Mouse (Mus musculus) cerebellum, adult 8-10 months (tissue): ENCODE data around the gene Guca2b.

Experiments used
- DNase-seq: peaks from one replicate; pipeline ENCODE4 v3.0.0; 2022

Guca2b gene

DNA sequence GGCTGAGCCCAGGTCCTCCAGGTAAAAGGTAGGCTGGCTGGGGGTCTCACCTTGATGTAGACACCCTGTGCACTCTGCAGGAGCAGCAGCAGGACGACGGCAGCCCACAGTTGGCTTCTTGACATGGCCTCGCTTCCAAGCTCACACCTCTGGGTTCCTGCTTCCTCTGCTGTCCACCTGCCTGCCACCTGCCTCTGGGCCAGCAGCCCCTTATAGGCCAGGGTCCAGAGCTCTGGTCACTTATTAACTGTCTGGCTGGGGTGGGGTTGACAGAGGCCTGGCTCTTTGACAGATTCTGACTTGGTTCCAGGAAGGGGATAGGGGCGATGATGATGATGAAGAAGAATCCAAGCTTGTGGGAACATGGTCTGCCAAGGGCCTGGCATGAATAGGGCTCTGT, at the start of gene Guca2b:
Gene Guca2b (minus strand): TSS at position 224 of the 400 bp plus-strand sequence.
- DNase-seq: no peak

DNA sequence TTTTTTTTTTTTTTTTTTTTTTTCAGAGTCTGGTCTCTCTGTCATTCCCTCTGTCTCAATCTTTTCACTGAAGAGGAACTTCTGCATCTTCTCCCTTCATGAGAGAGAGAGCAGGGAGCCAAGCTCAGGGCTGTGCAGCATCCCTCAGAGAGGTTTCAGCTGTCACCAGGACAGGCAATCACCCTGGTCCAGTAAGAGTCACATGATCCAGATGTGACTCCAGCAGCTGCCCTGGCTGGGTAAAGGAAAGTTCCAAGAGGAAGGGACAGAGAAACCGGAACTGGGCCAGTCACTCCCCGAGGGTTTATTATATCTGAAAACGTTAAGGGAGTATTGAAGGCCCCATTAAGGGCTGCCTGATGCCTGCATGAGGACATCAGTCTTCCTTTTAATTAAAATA, 49.0 kb upstream of the Guca2b start:
- DNase-seq: no peak

DNA sequence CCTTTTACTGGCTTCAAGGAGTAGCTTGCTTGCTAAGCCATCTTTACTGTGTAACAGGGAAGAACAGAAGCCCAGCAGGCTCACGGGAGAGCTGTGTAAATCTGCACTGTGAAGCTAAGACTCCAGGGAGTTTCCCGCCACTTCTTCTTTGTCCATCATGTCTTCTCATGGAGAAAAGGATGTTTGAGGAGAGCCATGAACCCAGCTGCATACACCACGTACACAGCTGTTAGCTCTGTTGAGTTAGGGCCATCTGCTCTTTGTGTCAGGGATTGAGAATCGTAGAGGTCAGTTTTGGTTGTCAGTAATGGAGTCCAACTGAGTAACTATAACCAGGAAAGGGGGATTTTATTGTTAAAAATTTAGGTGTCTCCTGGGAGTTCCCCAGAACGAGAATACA, 48.6 kb upstream of the Guca2b start:
- no peak for DNase-seq

DNA sequence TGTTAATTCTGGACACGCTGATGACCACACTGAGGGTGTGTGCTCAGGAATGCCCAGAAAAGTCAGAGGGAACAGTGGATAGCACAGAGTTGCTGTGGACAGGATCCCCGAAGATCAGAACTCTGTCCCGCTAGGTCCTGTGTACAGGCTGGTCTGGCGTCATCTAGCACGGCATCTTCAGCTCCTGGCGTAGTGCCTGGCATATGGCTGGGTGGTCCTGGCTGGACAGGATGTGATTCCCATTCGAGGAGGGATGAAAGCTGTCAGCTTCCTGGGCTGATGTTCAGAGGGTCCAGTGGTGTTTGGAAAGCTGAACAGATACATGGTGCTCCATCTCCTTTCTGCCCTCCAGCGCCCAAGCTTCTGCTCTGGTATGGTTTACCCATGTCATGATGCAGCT, 45.2 kb upstream of the Guca2b start:
- no peak for DNase-seq

DNA sequence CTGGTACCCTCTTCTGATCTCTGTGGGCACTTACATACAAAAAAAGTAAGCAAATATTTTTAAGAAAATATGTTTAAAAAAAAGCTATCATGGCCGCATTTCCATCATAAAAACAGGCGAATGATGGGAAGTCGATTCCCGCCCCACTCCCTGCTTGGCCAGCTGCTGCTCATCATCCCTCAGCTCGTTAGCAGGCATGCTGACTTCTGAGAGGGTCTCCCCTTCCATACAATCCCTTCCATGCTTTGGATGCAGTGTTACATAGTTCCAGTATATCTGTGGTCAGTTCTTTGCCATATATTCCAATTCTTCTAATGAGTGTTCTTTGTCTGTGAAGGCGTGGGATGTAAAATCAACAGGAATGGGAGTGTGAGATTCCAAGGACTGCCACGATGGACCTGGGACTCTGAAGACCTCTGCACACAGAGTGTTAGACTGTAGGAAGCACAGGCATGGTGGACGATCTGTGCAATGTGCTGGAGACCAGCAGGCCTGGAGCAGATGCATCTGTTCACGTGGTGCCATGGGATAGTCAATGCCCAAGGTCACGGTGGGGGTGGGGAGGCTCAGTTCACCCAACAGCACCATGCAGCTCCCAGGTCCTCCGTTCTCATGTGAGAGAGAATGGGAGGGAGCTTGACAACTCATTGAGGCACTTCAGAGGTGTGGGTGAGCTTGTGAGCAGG, 42.7 kb upstream of the Guca2b start:
- no peak for DNase-seq

DNA sequence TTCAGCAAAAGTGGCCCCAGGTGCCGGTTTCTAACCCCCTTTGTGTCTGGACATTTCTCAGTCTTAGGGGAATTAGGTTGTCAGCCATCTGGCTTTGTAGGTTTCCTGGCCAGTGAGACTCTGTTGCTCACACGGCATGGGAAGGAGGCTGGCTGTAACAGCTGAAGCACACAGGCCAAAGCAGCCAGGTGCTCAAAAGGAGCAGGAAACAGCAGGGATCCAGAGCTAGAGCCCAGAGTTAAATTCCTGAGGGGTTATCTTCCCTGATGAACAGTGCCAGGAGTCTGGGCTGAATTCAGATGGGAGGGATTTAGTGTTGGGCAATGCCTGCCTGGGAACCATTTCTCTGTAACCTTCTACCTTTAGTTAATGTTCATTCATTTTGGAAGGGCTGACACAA, 39.6 kb upstream of the Guca2b start:
- DNase-seq: peak; percentile 18

DNA sequence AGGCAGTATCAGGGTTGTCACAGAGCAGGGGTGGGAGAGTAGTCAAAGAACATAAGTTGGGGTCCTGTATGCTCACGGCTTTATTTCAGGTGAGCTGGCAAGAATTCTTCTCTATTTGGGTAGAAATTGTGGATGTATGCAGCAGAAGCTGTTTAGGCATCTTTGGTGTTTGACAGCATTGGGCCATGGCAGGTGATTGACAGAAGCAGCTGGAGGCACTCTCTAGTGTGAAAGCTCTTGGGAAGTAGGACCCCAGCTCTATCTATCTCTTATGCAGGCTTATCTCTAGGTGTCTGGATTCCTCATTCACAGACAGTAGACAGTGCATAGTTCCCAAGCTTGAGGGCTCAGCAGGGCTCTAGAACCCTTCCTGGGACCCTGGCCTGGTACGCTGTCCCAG, 27.0 kb upstream of the Guca2b start:
- no peak for DNase-seq

DNA sequence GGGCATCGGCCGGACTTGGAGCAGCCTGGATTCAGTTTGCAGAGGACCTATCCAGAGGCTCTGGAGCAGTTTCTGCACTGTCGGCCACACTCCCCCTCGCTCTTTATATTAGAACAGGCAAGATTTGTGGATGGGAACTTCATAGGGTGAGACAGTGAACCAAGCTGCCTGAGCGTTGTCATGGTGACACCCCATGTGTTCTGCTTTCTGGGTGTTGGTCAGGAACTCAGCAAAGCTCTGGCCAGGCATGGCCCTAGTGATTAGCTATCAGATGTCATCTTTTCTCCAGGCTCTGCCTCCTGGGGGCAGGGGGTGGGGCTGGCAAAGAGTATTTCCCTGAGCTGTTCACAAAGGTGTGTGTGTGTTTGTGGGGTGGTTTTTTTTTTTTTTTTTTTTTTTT, 23.8 kb upstream of the Guca2b start:
- DNase-seq: no peak

DNA sequence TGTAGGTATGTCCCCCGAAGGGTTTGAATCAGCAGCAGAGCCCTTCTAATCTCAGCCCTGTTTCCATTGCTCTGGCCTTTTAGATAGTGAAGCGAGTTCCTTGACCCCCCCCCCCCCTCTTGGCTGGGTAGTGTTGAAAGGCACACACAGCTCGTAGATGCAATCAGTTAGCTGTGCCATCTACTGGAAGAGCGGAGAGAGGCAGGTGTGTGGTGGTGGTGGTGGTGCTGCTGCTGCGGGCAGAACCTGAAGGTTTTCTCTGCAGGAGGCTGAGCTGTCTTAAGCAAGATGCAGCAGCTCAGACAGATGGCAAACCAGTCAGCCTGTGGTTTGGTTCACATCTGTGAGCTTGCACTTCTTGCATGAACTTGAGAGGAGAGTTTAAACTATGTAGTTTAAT, 13.9 kb upstream of the Guca2b start:
- DNase-seq: no peak

DNA sequence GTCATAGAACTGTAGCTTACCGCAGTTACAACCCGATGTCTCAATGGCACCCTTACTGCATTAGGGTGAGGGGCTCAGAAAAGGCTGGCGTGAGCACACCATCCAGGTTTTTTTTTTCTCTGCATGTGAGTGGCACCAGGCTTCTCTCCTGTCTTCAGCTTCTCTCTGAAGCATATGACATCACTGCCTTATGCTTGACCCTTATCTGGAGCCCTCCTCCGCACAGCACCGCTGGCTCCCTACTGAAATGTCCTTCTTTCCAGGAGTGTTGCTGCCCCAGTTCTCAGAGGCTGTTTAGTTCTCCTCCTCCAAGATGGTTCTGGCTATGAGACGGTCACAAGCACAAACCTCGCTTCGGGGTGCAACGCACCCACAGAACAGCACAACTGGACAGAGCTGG, 12.4 kb upstream of the Guca2b start:
- DNase-seq: no peak

DNA sequence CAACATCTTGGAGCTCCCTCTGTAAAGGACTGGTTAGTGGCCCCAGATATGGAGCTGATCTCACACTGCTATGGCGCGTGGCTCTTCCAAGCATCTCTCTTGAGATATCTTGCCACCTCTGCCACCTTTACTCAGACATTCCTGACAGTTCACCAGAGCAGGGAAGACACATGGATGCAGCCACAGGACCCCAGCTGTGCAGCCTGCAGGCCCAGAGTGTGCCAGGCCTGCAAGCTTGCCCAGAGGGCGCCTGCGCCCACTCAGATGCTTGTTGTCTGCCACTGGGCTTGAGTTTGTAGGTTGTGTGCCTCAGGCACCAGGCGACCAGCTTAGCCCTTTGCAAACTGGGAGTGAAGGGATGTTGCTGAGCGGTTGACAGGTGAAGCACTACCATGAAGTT, 12.0 kb upstream of the Guca2b start:
- no peak for DNase-seq

DNA sequence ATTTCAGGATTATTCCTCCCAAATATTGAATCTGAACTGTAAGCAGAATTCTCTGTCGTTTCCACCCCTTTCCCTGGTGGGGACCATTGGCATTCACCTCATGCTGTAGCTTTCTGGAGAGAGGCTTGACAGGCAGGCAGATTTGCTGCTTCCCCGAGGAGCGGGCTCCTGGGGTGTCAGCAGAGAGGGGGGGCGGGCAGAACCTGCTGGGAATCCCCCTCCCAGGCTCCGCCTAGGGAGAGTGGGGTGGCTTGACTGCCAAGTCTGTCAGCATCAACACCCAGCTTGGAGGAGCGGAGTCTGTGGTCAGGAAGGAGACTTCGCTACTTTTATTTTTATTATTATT, 11.4 kb upstream of the Guca2b start:
- DNase-seq: no peak

DNA sequence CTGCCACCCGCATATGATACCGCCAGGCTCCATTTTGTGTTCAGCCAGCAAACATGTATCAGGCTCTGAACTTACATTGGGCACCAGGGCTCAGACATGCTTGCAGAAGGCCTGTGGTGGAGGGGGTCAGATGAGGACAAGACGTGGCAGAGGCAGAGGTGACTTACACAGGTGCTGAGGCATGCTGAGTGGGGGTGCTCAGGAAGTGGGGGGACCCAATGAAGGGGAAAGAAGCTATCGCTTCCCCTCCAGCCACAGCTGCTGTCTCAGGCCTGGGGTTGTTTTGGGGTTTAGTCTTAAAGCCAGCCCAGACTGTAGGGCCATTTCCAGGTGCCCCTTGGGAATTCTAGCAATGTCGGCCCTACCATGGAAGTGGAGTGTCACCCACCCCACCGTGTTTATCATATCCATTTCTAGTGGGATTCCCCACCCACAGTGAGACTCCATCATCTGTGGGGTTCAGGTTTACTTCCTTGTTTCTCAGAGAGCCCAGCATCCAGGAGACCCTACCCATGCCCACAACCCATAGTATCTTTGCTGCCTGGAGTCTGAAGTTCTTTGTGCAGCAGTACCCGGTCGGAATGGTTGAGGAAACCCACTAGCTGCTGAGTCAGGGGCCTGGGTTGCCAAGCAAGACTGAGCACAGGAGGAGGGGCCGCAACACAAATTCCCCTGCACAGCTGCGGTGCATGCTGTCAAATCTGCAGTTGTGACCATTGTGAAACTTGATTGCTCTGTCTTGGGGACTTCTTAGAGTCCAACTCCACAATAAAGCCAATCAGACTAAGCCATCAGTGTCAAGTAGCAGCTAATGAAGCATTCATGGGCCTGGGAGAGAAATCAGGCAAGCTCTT, 10.8 kb upstream of the Guca2b start:
- DNase-seq: no peak

DNA sequence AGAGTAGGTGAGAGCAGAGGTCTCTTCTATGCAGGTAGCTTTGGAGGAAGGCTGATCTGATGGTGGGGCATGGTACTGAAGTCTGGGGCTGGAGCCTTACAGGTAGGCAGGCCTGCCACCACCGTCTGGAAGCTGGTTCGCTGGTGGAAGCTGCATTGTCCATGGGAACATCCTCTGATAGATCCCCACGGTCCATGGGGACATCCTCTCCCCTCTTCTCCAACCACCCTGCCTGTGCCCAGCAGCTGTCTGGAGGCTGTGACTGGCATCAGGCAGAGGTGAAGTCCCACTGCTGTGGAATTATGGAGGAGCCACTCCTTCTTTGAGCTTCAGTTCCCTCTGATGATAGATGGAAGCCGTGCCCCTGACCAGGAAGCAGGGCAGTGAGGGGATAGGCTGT, 9.8 kb upstream of the Guca2b start:
- no peak for DNase-seq

DNA sequence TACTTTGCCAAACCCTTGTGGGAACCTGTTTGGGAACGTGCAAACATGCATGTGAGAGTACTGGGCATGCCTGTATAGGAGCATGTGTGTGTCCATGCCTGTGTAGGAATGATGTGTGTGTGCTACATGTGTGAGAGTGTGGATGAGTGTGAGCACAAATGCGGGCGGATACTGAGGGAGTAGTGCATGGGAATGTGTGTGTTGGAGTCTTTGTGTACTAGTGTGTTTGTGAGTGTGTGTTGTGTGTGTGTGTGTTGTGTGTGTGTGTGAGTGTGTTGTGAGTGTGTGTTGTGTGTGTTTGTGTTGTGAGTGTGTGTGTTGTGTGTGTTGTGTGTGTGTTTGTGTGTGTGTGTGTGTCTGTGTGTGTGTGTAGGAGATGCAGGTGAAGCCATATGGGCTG, 9.4 kb upstream of the Guca2b start:
- DNase-seq: no peak

DNA sequence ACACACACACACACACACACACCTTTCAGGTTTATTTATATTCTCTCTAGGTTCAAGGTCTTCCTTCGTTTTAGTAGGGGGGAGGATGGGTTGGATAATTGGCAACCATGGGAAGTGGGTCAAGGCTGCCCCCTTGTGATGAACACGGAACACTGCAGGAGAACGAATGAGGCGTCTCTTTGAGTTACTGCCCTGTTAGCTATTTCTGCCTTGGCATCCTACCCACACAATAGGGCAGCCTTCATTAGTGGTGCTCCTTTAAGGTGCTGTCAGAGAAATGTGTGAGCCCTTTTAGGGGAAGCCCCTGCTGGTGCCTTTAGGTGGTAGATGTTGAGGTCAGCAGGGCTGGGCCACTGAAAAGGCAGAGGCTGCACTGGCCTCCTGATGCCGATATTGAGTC, 8.7 kb upstream of the Guca2b start:
- DNase-seq: peak; percentile 58

DNA sequence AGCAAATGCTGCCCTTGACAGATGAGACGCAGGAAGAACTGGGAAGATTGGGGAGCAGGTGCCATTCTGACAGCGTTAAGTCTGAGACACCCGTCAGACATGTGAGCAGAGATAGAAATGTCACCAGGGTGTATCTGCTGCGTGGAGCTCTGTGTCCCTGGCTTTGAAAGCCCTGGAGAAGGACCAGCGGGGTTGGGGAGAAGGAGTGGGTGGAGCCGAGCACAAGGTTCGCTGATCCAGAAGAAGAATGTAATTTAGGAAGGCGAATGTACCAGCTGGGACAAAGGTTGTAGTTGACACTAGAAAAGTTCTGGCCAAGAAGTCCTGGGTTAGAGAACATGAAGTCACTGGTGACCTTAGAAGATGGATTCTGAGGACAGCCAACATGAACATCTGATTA, 7.4 kb upstream of the Guca2b start:
- no peak for DNase-seq

DNA sequence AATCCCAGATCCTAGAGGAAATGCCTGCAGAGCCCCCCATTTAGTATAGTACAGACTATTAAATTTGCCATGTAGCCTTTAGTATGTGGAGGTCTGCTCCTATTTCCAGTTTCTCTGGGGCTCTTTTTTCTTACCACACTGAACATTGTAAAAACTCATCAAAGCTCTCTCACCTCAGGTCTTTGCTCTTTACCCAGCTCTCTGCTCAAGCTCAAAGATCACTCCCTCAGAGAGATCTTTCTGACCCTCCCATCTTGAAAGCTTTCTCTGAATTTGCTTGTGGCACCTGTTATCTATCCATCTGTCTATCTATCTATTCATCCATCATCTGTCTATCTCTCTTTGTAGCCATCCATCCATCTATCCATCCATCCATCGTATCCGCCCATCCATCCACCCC, 6.4 kb upstream of the Guca2b start:
- no peak for DNase-seq

DNA sequence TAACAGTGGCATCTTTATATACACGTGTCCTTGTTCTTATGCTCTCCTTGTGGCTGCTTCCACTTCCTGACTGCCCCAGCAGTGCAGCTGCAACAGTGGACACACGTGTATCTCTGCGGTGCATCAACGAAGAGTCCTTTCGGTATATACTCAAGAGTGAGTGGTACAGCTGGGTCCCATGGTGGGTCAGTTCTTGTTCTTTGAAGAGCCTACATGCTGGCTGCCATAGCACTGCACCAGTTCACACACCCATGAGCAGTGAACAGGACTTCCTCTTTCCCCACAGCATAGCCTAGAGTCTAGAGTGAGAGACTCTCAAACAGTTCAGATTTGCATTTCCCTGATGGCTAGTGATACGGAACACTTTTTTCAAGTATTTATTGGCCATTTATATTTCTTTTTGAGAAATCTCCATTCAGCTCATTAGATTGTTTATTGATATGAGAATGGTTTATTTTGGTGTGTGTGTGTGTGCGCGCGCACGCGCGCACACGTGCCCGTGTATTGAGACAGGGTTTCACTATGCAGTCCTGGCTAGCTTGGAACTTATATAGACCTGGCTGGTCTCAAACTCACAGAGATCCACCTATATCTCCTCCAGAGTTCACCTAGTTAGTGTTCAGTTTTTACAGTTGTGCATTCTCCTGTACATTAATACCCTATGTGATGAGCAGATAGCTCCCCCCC, 4.8 kb upstream of the Guca2b start:
- DNase-seq: no peak

DNA sequence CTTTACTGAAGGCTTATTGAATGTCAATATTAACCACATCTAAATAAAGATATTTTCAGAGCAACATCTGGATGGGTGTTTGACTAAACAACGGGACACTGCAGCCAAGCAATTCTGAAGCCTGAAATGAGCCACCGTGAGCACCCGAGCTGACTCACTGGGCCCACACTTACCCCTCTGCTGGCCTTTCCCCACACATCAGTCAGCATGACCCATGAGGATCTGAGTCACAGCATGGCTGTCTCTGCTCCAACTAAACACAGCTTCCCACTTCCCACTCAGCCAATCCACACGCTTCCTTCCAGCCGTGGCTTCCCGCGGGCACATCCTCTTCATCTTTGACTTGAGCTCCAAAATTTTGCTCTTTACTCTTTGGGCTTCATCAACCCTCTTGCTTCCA, 4.2 kb upstream of the Guca2b start:
- no peak for DNase-seq

DNA sequence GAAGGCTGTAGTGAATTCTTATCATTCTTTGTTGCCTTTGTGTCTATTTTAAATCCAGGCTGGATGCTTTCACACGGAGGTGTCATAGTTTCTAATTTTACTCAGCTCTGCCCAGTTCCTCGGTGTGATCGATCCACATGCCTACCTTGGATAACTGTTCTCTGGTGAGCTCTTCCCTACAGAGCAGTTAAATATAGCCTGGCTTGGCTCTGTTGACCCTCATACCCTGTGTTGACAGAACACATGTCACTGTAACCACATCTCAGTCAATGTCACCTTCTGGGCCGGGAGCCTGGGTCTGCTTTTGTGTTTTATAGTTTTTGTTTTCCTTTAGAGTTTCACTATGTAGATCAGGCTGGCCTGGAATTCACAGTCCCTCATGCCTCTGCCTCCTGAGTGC, 3.4 kb upstream of the Guca2b start:
- DNase-seq: no peak

DNA sequence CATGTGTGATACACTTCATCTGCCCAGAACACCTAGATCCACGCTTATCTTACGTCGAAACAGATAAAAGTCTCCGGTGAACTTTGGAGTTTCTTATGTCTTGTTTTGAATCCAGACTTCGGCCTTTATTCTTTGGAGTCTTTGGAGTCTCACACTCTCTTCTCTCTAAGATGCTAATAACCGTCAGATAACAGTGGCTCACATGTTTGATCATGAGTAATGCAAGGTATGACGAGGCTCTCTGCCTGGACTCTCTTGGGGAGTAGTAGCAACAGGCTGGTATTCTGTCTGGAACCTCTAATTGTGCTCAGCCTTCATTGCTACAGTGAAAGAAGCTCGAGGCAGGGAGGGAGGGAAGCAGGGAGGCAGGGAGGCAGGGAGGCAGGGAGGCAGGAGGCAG, 1.3 kb upstream of the Guca2b start:
- DNase-seq: no peak

DNA sequence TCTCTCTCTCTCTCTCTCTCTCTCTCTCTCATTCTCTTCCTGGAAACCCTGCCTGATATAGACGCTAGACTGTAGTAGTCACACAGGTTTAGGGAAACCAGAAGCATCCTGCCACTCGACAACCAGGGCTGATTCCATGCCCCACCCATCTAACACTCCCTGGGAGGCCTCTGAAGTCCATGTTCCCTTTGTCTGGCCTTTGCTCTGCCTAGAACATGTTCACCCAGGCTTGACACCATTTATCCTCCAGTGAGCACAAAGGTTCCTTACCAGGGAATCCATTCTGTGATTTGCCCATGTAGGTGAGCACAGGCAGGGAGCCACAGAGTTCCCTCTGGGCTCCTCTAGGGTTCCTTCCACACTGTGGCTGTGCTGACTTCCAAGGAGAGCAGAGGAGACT, 508 bp downstream of the Guca2b start:
- DNase-seq: no peak

DNA sequence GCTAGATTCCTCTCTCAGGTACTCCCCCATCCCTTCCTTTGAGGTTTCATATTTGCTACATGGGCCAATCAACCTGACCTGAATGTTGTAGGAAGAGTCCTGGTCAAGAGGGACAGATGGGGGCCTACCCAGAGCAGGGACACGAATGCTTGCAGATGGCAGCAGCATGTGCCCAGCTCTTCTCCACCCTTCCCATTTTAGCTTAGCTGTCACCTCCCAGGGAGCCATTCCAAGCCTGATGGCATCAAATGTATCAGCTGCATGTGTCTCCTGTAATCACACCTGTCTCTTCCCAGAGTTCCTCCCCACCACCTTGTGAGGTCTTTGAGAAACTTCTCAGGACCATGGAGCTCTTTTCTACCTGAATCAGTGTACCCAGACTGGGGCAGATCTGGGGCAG, 1.7 kb downstream of the Guca2b start:
- no peak for DNase-seq
